ENCODE assay signal across 17 mouse cellular contexts in genomic region chr3:68949381-68949780, GRCm38 (mm10).
"Had no signal": no experiment of that assay in that cellular context is flagged by ENCODE, and none has a peak within 500 bp of the region (broad histone marks: within the 10 kb centered on the region; RNA-seq: fewer than 3 reads in every experiment).

No protein-coding gene starts in this region.

- H3K9me3 ChIP-seq: limb, embryonic 12.5 days; liver, embryonic 13.5 days; lung, embryonic 15.5 days; megakaryocyte, embryonic 14.5 days had no signal

- H3K4me2 ChIP-seq: limb, embryonic 12.5 days; liver, embryonic 13.5 days; lung, embryonic 15.5 days had no signal

- H3K9ac ChIP-seq: limb, embryonic 12.5 days; liver, embryonic 13.5 days; liver, postnatal 0 days; lung, embryonic 15.5 days had no signal

- ATAC-seq: liver, postnatal 0 days had no signal

- H3K27me3 ChIP-seq: limb, embryonic 12.5 days; liver, embryonic 13.5 days; lung, embryonic 15.5 days; megakaryocyte, embryonic 14.5 days had no signal

- H3K4me1 ChIP-seq: limb, embryonic 12.5 days; liver, embryonic 13.5 days; lung, embryonic 15.5 days; megakaryocyte, embryonic 14.5 days had no signal

- DNase-seq: kidney, adult 8-10 months; kidney, postnatal 36 days; layer of hippocampus, adult 9-11 months; layer of hippocampus, postnatal 36 days; liver; liver, embryonic 13.5 days; liver, postnatal 0 days; lung, postnatal 14 days; right cerebral cortex, postnatal 4 days; spleen, adult 18-20 months; thymus, adult 18-20 months; thymus, postnatal 14 days had no signal

- H3K27ac ChIP-seq: kidney, postnatal 0 days; limb, embryonic 12.5 days; liver, embryonic 13.5 days; lung, embryonic 15.5 days; macrophage had no signal

- H3K4me3 ChIP-seq: limb, embryonic 12.5 days; liver, embryonic 13.5 days; lung, embryonic 15.5 days; megakaryocyte, embryonic 14.5 days had no signal
